Mouse (Mus musculus) urinary bladder, postnatal 25 days (tissue): ENCODE results near the gene Kitl.

Source experiments
- DNase-seq: peaks from one replicate; pipeline ENCODE4 v3.0.0; 2022; ENCODE audit warnings: low spot score

The Kitl gene

DNA sequence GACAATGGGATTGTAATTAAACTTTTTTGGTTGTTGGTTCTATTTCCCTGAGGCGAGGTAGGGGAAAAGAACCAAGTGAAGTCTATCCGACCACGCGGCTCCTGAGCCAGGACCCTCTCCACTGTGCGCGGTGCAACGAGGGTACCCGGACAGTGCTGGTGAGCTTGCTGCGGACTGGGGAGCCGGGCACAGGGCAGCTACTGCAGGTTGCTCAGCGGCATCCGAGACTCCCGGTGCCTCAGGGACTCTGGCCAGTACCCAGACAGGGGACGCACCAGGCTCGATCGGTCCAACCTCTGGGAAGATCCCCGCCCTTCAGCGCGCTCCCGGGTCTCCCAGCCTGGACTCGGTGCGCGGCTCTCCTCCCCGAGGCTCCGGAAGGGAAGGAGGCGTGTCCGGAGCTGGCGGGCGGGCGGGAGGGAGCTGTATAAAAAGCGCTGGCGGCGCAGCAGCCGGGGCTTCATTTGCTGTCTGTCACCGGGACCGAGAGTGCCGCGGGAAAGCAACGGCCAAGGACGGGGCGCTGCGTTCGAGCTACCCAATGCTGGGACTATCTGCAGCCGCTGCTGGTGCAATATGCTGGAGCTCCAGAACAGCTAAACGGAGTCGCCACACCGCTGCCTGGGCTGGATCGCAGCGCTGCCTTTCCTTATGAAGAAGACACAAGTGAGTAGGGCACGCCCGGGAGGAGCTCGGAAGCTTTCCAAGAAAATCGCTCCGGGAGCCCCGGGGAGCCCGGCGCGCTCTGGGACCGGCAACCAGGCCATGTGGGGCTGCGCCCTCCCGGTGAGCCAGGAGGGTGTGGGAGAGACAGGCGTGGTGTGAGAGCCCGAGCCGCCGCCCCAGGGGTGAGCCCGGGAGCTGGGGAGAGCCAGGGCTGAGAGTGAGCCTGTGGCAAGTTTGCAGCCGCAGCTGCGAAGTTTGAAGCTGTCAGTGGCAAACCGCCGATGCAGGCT lies at the start of gene Kitl:
Gene Kitl, plus strand, starts transcription at position 261 of the 956 bp plus-strand sequence.
- peak; percentile 60 for DNase-seq

GRCm38 (mm10) chr10:99972866-99973265 lies 42.6 kb upstream of the Kitl start:
- no peak for DNase-seq

GRCm38 (mm10) chr10:99980096-99980495 lies 35.3 kb upstream of the Kitl start:
- DNase-seq: no peak

- no peak for DNase-seq
Observed at GRCm38 (mm10) chr10:99980916-99981315, 34.5 kb upstream of the Kitl start.

DNA sequence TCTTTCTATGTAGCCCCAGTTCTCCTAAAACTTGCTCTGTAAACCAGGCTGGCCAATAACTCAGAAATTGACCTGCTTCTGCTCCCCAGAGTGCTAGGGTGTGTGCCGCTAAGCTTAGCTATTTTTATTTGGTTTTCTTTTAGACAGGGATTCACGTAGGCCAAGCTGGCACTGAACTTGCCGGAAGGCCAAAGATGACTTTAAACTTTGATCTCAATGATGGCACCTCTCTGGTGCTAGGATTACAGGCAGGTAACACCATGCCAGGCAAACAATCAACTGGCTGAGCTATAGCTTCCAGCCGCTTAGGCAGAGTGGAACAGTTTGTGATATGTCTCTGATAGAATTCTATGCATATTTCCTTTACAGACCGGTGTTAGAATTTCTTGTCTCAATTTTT lies 33.5 kb upstream of the Kitl start:
- DNase-seq: no peak

DNA sequence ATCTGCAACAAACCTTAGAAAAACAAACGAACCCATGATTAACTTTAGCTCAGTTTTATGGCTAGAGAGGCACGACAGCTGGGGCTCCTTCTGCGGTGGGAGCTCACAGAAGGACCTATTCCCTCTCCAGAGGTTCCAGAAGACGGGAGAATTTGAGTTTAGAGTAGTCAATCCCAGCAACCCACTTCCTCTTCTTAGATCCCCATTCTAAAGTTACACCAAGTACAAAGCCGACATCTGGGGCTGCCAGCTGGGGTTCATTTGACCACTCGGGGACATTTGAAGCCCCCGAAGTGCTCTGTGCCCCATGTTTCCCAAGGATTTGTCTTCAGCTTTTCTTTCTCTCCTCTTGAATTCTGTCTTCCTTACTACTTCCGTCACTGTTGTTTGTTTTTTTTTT lies 28.7 kb upstream of the Kitl start:
- no peak for DNase-seq

GRCm38 (mm10) chr10:99989758-99990157 lies 25.7 kb upstream of the Kitl start:
- no peak for DNase-seq

GRCm38 (mm10) chr10:99992121-99992520 lies 23.3 kb upstream of the Kitl start:
- DNase-seq: no peak

- DNase-seq: no peak
Observed at GRCm38 (mm10) chr10:100001452-100001851, 14.0 kb upstream of the Kitl start.

GRCm38 (mm10) chr10:100003797-100004196 lies 11.6 kb upstream of the Kitl start:
- DNase-seq: no peak

GRCm38 (mm10) chr10:100009681-100010080 lies 5.7 kb upstream of the Kitl start:
- no peak for DNase-seq

- no peak for DNase-seq
Observed at GRCm38 (mm10) chr10:100010291-100010690, 5.1 kb upstream of the Kitl start.

DNA sequence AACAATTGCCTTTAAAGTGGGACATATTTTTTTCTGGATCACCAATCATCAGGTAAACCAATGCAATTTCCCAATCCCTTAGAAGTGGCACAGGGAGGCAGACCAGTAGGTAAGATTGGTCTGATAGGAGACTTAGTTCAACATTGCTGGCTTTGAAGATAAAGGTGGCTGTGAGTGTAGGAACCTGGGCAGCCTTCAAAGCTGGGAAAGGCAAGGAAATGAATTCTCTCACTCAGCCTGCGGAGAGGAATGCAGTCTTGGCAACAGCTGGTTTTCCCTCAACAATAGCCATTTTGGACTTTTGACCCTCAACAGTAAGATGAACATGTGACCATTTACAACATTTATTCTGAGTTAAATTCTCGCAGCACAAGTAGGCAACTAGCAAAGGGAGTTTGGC lies 1.3 kb upstream of the Kitl start:
- DNase-seq: no peak

GRCm38 (mm10) chr10:100016326-100016709 lies 888 bp downstream of the Kitl start:
- DNase-seq: peak; percentile 59

GRCm38 (mm10) chr10:100016941-100017770 lies 1.7 kb downstream of the Kitl start:
- no peak for DNase-seq

- DNase-seq: no peak
Observed at GRCm38 (mm10) chr10:100017771-100018070, 2.3 kb downstream of the Kitl start.

DNA sequence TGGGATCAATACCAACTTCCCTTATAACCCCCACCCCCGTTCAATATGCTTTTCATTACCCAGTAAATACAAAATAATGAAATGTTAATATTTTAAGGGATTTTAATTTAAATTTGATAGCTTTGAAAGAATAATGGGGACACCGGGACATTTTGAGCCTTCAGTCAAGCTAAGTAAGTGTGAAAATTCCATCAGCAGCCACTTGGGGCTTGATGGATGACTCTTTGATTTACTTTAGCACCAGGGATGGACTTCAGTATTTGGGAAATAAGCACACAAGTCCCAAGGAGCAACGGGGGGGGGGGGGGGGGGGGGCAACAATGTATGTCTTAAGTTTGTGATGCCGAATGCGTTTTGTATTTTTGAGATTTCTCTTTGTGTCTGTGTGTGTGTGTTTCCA lies 3.1 kb downstream of the Kitl start:
- no peak for DNase-seq

DNA sequence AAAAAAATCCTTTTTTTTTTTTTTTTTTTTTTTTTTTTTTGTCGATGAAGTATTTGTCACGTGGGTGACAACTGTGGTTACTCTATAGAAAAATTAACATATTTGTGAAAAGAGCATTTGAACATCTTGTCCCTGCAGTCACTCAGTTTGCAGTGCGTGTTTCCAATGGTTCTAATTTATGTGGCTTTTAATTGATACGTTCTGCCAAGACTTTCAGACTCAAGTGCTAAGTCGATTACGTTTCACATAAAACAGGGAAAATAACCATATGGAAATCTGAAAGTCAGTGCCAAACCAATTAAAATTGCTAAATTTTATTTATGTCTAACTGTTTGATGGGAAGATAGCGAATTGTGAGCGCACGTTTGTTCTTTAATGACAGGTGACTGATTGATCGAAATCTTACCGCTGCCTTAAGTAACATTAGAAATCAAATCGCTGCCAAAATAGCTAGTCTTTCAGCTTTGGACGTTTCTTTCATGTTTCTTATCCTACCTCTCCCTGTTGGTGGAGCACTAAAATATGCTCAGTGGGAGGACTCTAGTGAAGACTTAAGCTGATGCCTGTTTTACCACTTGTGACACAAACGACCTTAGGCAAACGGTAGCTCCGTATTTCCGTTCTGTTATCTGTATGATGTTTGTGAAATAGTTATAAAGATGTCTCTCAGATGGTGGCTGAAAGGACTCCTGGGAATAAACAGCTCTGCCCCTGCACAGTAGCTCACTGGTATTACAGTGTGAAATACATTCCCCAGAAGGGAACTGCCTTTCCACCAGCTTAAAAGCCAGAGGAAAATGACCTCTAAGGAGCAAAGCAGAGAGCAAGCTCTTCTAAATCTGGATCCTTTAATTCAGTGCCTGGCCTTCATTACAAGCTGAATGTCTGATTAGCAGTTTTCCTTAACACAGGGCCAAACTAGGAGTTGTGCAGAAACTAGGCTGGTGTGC lies 4.1 kb downstream of the Kitl start:
- no peak for DNase-seq

DNA sequence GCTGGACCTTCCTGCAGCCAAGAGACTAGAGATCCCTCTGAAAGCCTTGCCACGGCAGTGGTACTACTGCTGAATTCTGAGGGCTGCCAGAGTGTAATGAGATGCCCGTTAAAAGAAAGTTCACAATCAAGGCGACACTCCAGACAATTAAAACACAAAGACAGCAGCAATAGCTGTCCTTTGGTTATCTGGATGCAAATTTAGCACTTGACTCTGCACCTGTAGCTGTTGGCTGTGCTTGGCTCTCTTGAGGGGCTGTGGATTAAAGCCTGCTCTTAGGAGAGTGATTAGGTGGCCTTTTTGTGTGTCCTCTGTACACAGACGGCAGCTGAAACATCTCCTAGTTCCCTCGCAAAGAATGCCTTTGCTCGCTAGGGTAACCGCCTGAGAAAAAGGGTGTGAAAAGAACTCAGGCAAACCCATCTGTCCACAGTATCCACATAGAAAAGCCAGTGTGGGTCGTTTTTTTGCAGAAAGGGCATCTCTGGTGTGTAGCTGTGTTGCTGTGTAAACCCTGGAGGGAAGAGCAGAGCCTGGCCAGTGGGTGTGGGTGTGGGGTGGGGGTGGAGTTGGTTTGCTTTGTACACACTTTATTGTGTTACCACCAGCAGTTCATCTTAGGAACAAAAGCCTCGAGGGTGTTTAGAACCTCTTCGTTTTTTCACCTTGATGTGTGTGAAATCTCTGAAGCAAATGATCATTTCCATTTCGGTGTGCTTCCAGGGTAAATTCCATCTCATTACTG lies 6.8 kb downstream of the Kitl start:
- no peak for DNase-seq

GRCm38 (mm10) chr10:100022835-100023093 lies 7.3 kb downstream of the Kitl start:
- no peak for DNase-seq

DNA sequence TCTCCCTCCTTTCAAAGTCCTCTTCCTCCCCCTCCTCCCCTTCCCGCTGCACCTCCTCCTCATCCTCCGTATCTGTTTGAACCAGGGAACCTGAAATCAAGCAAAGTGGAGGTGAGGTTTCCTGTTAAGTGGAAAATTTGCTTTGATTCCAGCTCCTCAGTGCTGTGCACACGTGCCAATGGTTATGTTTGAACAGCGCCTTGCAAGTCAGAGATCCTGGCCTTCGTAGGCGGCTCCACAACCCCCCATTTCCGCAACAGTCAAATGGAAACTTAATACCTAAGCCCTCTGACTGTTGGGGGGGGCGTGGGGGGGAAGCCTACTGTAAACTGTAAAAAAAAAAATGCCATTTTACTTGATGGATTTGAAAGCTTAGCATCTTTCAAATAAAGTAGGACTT lies 10.2 kb downstream of the Kitl start:
- no peak for DNase-seq

DNA sequence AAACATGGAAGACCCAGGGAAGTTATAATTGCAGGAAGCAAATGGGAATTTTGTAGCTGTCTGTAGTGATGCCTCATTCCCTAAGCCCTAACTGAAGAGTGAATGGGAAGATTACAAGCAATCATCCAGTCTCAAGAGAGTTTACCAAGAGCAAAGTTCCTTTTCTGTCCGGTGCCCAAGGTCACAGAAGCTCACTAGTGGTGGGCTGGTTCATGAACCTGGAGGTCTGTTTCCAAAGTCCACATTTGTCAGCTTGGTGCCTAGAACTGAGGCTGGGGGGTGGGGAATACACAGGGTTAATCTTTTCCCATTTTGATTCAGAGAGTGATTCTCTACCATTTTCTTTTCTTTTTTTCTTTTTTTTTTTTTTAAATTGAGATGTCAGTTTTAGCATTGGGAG lies 11.3 kb downstream of the Kitl start:
- DNase-seq: no peak
